Mouse (Mus musculus) right cerebral cortex, postnatal 14 days (tissue): ENCODE data around the gene Glis1.
A peak's percentile ranks its signal among the peaks of the same experiment; 100 is the strongest.
"Not testable (repeated sequence)": the region's sequence is repeated elsewhere in the genome, so short reads cannot be mapped to it uniquely, and the experiment has no call there.

Source experiments
- DNase-seq: peaks from one replicate; pipeline ENCODE4 v3.0.0; 2022

Gene Glis1

DNA sequence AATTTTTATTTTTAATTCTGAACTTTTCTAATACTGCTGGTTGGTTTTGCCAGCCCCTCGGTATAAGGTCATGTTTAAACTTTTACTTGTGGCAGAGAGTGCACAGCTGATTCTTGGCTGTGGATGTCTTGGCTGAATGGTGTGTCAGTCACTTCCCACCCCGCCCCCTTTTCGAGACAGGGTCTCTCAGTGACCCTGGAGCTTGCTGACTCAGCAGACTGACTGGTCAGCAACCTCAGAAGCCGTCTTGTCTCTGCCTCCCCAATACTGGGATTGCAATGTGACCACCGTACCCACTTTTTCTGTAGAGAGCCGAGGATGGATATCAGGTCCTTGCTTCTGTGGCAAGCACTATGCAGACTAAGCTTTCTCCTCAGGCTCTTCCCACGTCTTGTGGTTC, 154.2 kb downstream of the Glis1 start:
- DNase-seq = no peak

DNA sequence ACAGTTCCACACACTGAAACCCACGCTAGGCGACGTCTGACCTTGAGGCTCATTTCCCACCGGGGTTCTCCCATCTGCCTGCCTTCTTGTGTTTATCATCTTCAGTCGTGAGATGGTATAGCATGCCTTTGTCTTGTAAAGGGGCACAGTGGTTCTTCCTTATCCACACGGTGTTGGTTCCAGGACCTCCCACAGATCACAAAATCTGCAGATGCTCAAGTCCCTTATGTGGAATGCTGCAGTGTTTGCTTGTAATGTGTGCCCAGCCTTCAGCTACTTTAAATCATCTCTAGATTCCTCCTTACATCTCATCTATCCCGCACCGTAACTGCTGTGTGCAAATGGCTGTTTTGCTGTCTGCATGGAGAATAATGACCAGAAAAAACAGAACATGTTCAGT, 154.7 kb downstream of the Glis1 start:
- no peak for DNase-seq

DNA sequence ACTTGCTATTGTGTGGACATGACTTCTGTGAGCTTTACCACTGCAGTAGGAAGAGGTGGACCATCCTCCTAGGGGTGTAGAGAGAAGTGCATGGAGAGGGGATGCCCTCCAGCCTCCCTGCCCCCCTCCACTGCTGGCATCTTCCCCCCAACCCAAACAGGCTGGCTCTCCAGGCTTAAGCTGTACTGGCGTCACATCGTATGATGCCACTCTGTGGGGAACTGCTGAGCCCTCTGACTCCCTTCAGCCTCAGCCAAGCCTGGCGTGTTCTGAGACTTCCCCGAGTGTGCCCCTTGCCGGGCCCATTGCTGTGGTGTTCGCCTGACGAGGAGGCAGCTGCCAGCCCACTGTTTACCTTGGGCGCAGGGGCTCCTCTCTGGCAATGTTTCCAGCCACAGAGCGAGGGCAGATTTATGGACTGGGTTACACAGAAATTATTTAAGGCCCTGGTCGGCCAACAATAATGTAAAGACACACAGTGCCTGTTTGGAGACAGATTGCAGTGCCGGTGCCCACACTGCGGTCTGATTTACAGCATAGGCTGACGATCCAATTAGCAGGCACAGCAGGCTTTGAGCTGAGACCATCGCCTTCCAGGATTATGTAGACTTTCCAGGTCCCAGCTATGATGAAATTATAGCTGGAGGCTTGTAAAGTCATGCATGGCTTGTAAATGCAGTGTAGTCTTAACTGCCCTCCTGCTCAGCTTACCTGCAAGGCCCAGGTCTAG, 156.6 kb downstream of the Glis1 start:
- no peak for DNase-seq

DNA sequence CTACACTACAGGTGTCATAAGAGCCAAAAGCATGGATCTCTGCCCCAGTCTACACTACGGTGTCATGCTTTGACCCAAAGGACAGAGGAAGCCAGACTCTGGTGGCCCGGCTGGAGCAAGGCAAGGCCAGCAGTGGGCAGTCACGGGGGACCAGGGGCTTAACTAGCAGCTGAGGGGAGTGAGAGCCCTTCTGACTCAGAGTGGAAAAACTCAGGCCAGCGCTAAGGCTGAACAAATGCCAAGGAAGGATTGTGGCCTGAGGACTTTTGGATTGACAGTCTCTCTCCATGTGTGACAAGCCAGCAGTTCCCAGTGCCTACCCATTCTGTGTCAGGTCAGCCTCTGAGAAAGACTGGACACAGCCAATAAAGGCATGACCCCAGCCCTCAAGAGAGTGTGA, 159.0 kb downstream of the Glis1 start:
- no peak for DNase-seq

DNA sequence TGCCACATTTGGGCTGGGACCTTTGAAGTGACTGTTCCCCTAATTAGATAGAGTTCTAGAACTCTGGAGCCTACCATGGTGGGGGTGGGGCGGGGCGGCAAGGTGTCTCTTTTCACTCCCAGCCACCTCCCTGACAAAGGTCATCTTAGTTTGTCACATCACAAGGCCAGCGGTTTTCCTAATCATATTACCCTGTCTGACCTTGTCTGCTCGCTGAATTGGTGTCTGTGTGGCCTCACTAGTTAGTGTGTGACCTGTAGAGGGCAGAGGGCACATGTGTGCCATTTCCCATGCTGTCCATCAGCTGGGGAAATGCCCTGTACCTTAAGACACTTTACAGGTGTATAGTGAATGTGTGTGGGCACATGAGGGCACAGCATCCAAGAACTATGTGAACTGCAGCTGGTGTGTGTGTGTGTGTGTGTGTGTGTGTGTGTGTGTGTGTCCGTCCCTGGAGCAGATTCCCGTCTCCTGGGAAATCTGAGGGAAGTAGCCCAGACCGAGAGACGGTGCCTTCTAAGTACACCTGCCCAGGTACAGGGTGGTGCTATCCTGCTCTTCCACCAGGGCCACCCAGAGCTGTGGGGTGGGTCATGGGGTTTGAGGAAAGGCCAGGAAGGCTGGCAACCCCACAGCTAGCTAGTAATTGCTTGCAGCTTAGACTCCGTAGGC, 163.0 kb downstream of the Glis1 start:
- no peak for DNase-seq

DNA sequence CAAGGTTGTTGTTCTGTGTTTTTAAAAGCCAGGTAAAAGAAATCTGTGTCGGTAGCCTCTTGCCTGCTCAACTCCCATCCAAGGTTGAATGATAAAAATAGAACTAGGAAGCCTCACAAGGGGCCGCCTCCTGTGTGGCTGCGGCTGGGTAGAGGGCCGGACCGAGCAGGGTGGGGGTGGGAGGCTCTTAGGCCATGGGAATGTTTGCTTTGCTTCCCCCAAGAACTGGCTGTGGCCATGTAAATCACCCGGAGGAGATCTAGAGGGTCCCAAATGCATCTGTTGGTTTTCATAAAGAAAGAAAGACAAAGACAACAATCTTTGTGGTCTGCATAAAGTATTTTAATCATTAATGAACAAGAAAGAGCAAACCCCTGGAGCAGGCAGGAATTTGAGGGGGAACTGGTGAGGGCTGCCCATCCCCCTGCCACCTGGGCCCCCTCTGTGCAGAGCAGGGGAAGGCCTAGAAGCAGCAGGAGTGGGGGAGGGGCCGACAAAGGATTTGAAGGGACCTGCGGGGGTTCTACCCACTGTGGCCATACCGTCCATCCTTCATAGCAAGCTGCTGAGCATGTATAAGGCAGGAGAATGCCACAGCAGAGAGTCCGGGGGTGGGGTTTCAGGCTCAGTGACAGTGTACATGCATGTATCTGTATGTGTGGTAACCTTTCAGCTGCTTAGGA, 163.6 kb downstream of the Glis1 start:
- DNase-seq = no peak

DNA sequence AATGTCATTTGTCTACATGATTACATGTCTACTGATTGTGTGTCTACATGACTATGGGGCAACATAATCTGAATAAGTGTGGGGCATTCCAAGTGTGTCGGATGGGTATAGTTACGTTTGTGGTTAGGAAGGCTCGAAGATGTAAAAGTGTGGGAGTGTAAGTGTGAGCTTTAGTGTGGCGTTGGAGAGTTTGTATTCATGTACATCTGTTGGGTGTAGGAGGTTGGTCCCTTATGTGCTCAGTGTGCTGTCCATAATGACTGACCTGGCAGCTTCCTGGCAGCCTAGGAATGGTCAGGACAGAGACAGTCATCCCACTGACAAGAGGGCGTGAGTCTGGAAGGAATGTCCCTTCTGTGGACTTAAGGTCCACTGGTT, 164.2 kb downstream of the Glis1 start:
- not testable (repeated sequence) for DNase-seq

DNA sequence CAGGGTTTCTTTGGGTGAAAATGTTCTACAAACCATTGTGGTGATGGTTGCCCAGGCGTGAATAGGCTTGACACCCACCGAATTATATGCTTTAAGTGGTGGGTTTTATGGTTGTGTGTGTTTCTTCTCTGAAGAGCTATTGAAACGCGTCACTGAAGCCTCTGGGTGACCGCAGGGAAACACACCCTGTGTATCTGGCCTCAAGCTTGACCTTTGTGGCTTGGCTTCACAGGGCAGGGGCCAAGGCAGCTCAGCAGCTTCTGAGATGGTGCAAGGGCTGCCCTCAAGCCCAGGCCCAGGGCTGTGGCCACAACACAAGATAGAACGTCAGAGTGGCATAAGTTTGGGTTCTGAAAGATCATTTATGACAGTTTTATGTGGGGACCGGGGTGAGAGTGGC, 167.9 kb downstream of the Glis1 start:
- no peak for DNase-seq

DNA sequence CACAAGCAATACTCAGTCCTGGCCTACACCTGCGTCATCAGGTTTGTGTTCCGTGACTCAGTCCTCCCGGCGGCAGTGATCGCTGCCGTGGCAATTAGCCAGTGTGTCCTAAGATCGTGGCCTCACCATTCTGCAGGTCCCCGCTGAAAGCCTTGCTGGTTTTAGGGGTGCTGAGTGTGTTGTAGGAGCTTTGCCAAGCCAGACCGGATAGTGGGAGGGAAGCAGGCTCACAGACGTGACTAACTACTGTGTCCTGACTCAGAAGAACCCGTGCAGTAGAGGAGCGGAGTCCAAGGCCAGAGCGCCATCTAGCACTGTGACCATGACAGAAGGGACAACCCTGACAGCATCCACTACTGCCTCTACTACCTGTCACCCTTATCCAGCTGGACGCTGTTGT, 168.4 kb downstream of the Glis1 start:
- DNase-seq = peak; percentile 19

DNA sequence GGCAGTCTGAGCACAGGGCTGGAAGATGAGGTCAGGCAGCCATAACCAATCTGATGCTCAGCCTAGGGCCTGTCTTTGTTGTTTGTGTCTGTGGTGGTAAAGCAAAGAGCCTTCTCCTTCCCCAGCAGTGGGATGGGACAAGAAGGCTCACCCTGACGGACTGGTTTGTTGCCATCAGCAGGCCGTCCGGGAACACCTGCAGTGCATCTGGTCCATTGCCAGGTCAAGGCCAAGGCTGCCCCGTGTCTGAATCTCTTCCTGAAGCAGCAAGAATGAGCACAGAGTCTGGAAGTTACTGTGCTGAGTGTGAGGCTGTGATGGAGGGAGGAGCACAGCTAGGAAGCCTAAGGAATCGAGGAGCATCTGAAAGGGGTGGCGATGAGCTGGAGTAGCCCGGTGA, 168.8 kb downstream of the Glis1 start:
- DNase-seq = no peak

DNA sequence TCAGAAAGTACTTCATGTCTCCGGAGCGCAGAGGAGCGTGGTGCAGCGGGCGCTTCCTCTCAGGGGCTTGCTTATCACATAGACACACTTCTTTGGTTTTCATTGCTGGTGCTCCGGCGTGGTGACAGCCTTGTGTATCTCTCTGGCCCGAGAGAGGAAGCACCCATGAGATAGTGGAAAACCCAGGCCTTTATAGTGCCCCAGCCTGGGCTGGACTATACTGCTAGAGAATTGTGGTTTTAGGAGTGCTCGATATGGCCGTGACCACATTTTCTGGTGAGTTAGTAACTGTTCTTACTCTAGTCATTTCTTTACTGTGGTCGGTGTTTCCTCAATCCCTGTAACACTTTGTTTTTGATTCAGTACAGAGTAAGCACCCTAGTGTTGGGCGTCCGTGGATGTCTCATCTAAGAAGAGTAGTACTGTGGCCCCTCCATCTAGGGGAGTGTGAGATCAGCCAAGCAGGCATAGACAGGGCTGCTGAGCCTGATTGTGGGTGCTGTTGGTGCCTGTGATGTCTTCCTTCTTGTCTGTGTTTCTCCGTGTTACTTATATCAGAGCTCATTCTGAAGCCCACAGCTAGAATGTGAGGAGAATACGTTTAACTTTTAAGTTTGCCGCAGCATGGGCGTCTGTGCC, 171.7 kb downstream of the Glis1 start:
- DNase-seq = no peak

DNA sequence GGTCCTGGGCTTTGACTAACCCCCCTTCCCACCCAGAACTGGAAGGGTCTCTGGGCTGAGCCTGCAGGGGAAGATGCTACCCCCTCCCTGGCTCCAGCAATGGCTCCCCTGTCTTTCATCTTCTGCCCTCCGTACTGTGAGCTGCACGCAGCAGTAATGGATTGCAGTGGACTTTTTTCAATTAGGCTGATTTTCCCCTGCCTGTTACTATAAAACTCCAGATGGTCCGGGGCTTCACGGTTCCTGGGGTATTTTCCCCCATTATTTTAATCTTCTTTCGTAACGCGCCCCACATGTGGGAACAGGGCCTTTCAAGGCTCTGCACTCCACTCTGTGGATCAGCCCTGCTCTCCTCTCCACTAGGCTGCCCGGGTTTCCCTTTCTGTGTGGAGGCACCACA, 175.4 kb downstream of the Glis1 start:
- no peak for DNase-seq

DNA sequence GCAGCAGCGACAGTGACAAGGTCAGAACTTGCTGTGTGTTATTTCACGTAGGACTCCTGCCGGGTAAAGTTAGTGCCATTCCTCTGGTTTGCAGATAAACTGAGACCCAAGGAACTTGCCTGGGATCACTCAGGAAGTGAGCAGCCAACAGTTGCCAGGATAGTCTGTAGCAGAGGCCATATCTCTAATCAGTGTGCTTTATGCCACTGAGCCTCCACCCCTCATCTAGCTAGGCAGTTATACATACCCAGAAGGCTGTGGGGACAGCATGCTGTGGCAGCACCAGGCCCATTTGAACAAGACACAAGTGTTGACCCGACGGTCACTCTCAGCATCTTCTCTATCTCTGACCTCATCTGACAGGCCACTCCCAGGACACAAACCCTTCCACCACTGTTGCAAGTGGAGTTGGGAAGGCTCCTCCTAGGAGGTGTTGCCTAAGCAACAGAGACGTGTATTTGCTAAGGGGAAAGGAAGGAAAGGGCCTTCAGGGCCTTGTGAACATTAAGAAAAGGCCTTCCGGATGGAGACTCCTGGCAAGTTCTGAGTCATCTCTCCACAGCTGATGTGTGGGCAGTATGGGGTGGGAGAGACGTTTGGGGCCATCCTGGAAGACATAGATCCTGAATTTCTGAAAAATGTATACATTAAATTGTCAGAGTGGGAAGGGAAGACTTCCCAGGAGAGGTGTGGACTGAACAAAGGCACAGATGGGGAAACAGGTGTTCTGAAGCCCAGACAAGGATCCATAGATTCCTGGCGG, 177.7 kb downstream of the Glis1 start:
- DNase-seq = no peak

DNA sequence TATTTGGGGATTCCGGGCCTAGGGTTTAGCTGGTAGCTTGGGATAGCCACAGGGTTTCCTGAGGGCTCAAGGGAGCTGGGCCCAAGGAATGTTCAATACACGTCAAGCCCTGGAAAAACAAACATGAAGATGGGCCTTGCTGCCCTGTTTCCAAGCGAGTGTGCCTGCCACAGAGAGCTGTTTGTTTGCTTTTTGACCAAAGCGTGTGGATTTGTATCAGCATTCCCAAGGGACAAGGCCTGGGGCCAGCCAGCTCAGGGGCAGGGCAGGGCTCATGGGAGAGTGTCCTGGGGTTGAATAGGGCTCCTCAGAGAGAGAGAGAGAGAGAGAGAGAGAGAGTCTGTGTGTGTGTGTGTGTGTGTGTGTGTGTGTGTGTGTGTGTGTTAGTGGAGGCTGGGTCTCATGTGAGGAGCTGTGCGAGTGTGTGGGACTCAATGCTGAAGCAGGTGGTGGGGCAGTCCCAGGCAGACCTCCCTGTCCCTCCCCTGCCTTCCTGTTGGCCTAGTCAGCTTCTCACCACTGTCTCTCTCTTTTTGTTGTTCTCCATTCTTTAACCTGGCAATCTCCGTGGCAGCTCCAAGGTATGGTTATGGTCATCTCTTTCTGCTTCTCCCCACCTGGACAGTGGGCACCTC, 183.3 kb downstream of the Glis1 start:
- DNase-seq = no peak

DNA sequence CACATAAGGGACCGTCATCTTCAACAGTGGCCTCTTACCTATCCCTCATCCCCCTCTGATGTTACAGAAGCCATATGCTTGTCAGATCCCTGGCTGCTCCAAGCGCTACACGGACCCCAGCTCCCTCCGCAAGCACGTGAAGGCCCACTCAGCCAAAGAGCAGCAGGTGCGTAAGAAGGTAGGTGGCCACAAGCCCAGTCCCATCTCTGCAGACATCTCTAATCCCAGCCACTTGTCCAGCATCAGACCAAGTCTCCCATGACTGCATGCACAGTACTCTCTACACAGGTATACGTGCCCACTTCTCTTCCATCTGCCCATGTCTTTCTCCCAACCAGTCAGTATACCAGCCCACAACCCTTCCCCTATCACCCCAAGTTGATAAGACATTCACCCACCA, 185.1 kb downstream of the Glis1 start:
- no peak for DNase-seq

DNA sequence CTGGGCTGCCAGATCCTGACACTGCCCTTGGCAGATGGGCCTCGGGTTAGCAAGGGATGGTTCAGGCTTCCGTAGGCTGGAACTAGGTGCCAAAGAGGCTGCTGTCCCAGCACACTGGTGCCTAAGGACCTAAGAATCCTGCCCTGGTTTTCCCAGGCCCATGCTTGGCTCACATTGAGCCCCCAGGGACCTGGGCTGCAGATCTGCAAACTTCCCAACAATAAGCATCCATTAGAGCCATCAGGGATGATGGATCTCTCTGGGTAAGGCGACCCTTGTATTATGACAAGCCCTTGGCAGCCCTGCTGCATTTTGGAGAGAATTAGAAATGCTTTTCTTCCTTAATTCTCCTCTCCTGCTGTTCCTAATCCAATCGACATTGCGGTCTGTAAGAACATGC, 187.0 kb downstream of the Glis1 start:
- DNase-seq = no peak

DNA sequence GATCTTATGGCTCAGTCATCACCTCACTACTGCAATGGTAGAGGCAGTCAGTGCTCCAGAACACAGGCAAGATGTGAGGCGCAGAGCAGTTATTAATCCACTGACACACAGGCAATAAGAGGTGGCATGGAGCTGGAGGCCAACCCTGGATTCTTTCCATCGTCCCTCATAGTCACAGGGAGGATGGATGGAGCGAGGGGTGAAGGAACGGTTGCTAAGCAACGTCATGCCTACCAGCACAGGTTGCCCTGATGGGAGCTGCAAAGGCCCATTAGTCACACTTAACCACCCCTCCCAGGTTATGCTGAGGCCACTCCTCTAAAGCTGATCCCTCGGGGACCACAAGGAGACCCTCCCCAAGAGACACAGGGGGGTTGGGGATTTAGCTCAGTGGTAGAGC, 187.9 kb downstream of the Glis1 start:
- DNase-seq = no peak

DNA sequence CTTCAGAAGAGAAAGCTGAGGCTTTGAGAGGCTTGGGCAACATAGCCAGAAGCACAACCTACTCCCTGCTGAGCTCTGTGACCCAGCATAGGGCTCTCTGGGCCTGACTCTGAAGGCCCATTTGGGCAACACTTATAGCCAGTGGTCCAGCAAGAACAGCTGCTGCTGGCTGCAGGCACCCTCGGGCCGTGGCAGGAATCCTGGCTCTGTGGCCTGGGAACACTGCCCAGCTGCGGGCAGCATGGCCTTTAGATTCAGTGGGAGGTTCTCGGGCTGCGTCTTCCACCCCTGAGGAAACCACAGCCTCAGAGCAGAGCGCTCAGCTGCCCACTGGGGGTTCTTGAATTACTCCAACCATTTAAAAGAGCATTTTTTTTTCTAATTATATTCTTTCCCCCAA, 189.5 kb downstream of the Glis1 start:
- DNase-seq = no peak

DNA sequence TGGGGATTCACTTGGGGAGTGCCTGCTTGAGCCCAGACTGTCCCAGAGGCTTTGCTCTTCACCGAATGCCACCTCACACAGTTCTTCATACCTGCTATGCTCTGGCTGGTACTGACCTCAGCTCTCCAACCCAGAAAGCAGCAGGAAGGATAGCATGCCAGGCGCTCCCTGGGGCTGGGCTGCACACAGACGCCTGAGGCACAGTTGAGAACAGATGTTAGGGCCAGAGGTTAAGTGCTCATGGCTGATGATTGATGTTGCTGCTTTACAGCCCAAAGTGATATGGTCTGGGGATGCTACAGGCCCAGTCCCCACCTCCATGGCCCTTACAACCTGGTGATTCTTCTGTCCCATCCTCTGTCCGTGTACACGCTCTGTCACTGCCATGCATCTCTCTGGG, 190.6 kb downstream of the Glis1 start:
- DNase-seq = no peak

DNA sequence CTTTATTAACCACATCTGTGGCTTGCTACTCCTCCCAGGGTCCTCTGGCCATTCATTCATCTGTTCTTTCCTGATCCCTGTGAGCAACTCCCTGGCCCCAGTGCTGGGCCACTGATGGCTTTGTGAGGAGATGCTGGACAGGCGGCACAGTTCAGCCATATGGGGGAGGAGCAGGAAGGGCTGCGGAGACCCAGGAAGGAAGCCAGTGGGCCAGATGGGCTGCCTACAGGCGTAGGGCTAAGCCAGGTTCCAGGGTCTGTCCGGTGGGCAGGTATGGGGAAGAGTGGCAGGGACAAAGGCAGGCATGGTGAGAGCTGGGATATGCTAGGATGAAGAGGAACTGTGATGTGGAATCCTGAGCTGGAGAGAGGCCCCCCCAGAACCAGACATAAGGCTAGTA, 193.8 kb downstream of the Glis1 start:
- no peak for DNase-seq

DNA sequence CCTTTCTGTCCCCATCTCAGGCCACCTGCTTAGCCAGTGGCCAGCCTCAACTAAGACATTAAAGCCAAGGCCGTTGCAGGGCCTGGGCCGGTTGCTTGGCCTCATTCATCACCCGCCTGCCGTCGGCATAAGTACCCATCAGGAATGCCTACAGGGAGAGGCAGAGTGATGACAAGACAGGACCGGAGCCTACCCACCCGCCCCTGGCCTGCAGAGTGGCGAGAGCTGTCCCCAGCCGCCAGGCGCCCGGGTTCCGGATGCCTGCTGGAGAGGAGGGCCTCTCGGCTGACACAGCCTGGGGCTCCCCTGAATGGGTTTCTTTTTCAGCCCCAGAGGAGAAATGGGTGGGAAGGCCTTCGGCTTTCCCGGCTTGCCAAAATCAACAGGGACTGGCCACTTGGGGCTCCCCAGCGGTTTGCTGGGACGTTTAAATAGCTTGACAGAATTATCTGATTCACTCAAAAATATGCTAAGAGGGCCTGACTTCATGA, 194.6 kb downstream of the Glis1 start:
- DNase-seq = no peak

DNA sequence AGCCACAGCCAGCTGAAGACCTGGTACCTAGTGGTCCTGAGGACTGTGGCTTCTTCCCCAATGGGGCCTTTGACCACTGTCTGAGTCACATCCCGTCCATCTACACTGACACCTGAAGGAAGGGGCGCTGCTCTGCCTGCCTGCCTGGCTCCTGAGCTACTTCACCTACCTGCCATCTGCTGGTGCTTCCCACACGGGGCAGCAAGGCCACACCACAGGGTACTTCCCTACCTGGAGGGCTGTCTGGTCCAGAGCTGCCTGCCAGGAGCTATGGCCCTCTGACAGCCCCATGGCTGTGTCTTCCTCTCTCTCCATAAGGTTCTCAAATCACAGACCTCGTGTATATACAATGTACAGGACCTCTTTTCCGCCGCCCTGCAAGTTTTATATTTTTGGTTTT, 200.2 kb downstream of the Glis1 start:
- DNase-seq = no peak
